Mouse (Mus musculus) adrenal gland, adult 18-20 months (tissue): Measurements from ENCODE around the gene Anxa6. TPM values are rescaled to one million over a fixed set of nuclear protein-coding genes. Genes with fewer than 3 reads are reported as not detected.
A peak's percentile ranks its signal among the peaks of the same experiment; 100 is the strongest.
"Not testable (repeated sequence)": the region's sequence is repeated elsewhere in the genome, so short reads cannot be mapped to it uniquely, and the experiment has no call there.

Experiments
- DNase-seq, 2 experiments: peaks; one replicate each; pipeline ENCODE4 v3.0.0; 2021 to 2022; ENCODE audit warnings: low spot score in 2 of 2
- total RNA-seq, 2 experiments: library from RNA; stranded (reverse); gene quantifications; 1 replicate in 1 of 2; 2 replicates in 1 of 2; pipeline ENCODE4 v1.2.3; 2021

Gene Anxa6
- total RNA-seq, 2 experiments from 2014 or later, result 123 to 197 TPM

DNA sequence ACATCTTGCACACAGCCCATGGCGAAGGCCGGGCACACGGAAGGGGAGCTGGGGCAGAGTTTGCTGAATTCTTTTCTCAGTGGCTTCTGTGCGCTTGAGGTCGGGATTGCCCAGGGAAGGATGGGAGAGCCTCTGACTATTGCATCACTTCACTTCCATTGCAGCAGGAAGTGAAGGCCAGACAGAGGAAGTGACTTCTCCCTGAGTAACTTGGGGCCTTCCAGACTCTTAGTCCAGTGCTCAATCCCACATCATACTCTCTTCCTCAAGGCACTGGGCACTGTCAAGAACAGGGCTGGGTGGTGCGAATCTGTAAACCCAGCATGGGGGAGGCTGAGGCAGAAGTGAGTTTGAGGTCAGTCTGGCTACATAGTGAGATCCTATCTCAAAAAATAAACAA, 68.0 kb downstream of the Anxa6 start:
- DNase-seq, result no peak

DNA sequence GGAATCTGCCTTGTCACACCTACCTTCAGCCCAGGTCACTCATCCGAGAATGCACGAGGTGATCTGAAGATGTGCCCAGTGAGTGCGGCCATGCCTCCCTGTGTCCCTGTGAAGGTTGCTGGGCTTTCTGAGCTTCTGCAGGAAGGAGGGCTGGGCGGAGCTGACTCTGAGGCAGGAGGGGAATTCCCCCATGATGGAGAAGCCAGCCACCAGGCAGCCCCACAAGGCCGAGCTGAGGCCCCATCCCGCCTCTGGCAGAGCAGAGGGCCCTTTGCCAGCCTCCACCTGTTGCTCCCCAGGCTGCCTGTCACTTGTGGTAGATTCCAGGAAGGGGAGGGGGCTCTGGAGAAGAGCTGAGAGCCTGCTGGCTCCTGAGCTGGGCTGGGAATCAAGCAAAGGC, 70.4 kb downstream of the Anxa6 start, which contains the start of gene Tnip1:
Gene Tnip1 (minus strand): TSS at position 108 of the 400 bp plus-strand sequence.
- DNase-seq, result no peak

DNA sequence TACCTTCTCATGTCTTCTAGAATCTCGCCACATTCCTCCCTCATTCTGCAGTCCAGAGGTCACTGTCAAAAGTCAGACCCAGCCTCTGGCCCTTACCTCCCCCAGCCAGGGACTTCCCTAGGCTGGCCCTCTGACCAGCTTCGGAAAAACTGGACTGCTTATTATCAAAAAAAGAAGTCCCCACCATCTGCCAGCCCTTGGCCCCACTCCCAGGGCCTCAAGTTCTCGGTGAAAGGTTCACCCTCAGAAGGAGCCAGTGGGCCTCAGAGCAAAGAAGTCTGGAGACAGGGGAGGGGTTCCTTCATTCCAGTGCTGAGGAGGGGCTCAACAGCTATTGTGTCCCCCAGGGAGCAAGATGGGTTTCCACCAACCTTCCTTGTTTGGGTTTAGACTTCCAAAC, 71.3 kb downstream of the Anxa6 start:
- DNase-seq, result no peak

DNA sequence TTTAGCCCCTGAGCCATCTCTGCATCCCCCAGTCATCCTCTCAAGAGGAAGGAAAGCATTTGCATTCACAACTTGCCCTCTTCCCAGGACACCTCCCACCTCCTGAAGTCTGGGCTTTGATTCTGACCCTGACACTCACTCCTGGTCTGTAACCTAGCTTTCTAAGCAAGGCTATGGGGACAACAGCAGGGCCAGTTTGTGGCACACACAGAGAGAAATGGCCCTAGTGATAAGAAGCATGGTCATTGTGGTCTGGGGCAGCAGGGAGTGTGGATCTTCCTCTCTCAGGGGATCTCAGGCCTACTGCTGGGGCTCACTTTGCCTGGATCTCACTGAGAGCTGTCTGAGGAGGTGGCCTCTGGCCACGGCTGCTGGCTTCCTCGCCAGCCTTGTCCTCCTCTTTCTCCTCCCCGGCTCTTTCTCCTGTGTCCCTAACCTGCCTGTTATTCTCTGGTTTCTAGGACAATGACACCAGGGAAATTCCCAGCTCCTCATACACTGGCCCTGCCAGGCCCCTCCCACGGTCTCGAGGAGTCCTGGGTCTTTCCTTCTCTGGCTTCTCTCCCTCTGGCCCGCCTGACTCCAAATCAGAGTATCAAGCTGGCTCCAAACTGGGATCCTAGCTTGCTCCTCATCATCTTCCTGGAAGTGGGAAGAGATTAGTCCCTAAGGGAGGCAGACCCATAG, 71.9 kb downstream of the Anxa6 start:
- no peak for DNase-seq

DNA sequence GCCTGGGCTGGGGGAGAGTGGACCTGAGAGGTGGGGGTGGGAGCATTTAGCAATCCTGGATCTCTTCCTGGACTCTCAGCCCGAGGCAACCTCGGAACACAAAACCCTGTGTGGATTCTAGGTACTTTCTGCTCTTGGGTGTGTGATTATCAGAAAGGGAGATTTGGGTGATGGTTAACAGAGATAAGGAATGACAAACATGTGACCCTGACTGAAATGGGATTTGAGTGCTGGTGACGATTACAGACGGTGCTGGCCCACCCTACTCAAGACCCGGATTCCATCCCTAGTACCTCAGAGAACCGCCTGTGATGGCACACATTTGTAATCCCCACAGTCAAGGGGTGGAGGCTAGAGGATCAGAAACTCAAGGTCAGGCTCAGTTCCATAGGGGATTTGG, 73.0 kb downstream of the Anxa6 start:
- DNase-seq, result no peak

DNA sequence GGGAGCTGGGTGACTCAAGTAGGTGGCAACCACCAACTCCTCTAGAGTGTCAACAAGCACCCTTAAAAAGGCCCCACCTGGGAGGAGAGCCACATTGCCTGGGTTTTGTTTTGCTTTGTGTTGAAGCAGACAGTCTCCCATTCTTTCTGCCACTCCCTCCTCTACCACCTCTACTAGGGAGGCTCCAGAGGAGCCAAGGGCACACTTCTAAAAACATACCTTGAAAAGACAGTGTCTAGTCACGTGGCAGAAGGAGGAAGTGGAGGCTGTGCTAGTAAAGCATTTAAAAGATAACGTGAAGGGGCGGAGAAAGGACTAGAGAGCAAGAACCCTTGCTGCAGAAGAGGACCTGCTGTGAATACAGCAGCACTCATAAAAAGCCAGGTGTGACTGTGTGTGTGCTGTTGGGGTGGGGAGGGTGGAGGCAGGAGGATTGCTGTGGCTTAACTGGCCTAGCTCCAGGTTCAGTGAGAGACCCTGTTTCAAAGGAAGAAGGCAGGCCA, 74.6 kb downstream of the Anxa6 start:
- DNase-seq, result no peak

DNA sequence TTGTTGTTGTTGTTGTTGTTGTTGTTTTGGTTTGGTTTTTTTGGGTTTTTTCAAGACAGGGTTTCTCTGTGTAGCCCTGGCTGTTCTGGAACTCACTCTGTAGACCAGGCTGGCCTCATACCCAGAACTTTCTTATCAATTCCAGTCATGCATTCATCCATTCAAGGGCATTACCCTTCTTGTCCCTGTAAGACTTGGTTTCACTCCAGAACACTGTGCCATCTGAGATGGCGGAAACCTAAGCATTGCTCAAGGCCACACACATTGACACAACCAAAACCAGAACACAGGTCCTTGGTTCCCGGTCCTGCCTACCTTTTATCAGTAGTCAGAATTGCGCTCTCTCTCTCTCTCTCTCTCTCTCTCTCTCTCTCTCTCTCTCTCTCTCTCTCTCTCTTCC, 75.5 kb downstream of the Anxa6 start:
- not testable (repeated sequence) for DNase-seq

DNA sequence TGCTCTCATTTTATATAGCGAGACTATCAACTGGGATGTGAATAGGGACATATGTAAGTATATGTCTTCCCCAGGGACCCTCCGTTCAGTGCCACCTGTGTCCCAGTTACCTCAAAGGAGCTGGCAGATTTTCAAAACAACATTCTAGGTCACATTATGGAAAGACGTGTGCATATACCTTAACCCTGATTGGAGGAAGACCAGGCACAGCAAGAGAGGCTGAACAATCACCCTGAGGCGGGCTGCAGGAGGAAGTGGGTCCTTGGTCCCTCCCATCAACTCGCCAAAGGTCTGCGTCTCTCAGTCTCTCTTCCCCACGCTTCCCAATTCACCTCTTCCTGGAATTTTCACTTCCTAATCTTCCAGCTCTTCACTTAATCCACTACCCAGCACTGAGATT, 76.3 kb downstream of the Anxa6 start:
- DNase-seq, result no peak

DNA sequence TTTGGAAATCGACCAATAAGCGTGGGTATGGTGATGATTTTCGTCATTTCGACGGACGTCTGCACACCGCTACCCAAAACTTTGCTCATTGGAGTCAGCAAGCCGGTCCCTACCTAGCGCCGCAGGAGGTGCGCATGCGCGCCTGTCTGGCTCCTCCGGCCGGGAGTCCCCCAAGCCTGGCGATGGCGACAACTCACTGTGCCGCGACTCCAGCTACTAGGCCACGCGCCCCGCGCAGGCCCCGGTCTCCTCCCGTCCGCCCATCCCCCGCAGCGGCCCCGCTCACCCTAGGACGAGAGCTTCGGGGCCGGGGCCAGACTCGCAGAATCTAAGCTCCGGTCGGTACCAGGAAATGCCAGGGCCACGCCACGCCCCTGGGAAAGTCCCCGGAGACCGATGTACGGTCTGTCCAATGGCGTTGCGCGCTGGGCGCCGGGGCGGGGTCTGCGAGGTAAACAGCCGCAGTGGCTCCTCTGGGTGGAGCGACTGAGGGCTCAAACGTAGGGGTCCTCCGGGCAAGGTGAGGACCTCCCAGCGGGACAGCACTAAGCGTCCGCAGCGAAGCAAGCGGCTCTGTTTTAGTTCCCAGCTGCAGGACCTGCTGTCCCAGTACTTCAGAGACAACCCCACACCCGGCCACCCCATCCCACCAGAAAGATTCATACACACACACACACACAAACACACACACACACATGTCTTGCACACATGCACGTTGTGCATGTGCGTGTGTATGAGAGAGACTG, 77.3 kb downstream of the Anxa6 start:
- DNase-seq, result peak; percentile 97 to 98

DNA sequence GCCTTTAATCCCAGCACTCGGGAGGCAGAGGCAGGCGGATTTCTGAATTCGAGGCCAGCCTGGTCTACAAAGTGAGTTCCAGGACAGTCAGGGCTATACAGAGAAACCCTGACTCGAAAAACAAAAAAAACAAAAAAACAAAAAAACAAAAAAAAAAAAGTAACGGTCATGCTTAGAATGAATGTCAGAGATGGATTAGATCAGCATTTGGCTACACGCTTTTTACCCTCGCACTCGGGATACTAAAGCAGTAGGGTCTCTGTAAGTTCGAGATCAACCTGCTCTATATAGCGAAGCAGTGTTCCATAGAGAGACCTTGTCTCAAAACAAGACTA, 77.9 kb downstream of the Anxa6 start:
- not testable (repeated sequence) for DNase-seq

DNA sequence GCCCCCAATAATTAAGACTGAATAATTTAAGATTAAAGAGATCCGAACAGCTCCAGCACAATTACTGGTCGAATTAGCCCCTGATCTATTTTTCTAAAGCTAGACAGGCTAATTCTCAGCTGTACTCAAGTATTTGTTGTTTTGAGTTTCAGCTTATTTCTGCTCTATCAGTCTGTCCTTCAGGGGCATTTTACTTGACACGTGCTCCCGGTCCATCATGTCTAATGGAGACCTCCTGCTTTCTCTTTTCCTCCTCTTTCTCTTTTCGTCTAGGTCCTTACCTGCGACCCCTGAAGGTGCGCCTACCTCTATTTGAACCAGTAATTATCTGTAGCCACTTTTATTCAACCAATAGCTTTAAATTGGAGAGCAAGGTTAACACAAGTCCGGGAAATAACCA, 78.5 kb downstream of the Anxa6 start:
- DNase-seq, result no peak

DNA sequence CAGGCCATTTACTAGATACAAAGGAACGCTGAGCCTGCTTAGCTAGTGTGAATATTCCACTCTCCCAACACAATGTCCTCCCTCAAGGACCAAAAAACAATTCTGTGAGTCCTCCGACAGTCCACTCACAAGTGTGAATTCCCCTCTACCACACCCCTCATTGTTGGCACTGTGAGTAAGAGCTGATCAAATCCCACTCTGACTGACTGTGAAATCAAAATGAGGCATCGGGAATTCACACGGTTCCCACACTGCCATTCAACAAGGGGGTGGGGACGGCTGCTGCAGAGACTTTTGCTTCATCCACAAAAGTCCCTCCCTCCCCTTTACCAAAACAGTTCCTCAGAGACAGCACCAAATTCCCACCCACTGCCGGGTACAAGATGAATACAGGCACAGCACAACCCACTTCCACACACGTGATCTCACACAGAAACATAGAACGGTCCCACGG, 79.2 kb downstream of the Anxa6 start:
- no peak for DNase-seq

DNA sequence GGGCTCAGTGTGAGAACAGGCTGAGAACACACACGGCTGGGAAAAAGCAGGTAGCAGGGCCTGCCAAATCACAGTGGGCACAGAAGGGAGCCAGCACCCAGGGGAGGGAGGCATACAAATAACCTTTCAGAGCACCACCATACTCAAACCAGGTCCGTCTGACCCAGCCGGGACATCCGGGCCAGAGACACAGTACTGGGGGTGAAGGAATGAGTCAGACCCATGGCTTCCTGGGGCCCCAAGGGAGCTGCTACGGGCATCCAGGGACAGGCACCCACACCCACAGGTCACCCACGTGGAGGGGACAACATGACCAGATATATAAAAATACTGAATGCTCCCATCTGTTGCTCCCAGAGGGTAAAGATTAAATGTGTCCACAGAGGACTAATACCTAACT, 80.6 kb downstream of the Anxa6 start:
- DNase-seq, result no peak

DNA sequence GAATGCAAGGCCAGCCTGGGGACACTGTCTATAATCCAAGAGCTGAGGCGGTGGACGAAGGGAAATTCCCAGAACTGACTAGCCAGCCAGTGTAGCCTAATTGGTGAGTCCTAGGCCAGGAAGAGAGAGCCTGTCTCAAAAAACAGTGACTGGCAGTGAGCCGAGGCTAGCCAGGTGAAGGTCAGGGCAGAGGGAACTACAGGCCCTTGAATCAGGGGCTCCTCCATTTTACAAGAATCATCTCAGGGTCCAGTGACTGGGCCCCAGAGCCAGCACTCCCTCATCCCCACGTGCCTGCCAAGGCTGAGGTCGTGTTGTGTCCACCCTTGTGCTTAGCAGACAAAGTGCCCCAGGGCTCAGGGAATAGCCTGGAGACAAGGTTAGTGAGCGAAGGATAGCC, 82.6 kb downstream of the Anxa6 start:
- peak in 1 of 2 experiments; percentile 46 for DNase-seq

DNA sequence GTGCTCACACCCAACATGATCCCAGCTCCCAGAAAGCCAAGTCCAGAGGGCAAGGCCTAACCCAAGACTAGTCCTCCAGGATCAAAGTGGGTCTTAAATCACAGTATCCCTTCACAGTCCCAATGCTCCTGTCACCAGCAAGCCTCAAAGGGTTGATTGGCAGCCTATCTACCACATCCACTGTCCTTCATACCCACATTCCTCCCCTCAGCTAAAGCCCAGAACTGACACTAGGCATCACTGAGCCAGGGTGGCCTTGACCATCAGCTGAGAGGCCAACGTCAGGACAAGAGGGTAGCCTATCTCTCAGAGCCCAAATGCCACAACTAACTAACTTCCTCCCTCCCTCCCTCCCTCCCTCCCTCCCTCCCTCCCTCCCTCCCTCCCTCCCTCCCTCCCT, 83.5 kb downstream of the Anxa6 start:
- no peak for DNase-seq

DNA sequence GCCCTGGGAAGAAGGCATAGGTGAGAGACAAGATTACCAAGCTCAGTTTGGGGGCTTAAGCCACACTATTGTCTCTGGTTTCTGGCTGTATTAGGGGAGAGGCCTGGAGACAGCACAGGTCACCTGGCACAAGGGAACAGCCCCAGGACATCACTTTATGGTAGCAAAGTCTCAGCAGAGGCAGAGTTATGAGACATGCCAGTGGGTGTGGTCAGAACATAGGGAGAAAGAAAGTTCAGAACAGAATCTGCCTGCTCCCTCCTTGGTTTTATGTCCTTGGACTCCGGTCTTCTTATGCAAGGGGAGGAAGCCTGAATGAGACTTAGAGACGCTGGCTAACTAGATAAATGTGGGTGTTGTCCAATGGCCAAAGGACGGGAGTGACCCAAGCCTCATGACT, 88.5 kb downstream of the Anxa6 start:
- DNase-seq, result no peak

DNA sequence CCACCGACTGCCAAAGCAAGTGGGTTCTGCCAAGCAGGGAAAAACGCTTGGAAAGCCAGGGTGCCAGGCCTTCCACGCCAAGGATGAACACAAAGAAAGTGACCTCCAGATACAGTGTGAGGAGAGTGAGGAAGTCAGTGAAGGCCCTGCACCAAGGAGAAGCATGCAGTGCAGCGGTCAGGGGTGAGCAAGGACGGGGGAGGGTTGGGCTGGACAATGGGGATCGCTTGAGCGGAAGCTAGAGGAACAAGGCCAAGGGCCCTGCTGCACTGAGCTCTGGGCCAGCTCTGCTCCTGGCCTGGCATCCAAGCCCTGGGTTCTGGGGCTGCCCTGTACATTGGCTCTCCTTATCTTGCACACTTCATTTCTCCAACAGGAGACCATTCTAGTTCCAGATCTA, 93.2 kb downstream of the Anxa6 start:
- no peak for DNase-seq

DNA sequence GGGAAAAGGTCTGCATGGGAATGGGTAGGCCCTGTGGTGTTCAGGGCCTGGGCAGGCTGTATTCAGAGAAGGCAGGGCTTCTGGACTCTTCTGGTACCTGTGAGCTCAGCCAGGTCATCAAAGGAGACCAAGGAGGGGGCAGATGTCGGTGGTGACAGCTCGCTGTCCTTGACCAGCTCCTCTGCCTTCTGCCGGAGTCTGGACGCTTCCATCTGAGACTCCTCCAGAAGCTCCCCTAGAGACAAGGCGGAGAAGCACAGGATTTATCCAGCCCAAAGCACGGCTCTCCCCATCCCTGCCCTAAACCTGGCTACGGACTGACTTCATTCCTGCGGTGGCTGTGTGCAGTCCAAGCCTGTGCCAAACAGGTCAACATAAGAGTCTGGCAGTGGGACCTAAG, 93.7 kb downstream of the Anxa6 start:
- no peak for DNase-seq

DNA sequence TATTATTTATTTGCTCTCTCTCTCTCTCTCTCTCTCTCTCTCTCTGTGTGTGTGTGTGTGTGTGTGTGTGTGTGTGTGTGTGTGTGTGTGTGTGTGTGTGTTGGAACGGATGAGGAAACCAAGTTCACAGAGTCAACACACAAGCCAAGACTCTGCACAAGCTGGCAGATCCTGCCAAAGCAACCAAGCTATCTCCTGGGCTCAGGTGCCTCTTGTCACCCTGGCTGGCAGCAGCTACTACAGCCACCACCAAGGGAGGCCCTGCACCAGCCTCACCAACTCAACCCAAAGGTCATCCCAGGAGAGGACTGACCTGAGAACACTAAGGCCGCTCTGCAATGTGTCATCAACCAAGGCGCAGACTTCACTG, 96.5 kb downstream of the Anxa6 start:
- DNase-seq, result no peak

DNA sequence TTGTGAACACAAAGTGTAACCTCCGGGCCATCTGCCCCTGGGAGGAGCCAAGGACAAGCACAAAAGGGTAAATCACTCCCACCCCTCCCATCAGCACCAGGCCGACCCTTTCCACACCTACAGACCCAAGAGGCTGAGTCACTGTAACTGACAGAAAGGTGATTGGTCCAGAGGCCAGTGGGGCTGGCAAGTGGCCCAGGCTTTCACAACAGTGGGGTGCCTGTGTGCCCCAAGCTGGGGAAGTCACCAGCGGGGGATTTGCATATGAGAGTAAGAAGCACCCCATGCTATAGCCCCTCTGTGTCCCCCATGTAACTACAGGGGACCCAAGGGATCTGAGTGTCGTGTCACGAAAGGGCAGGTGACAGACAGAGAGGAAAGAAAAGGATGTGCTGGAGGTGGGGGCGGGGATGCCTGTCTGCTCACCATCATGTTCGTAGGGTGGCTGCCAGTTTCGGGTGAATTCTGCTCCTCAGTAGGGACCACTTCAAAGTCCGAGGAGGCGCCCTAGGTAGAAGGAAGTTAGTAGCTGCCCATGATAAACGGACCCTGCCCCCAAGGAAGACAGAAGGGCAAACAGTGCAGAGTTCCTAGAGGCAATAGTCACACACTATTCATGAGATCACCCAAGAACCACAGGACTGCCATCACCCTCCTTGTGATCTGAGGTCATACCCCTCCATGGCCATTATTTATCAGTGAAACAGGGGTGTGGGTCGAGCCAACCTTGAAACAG, 97.0 kb downstream of the Anxa6 start:
- peak; percentile 62 for DNase-seq

DNA sequence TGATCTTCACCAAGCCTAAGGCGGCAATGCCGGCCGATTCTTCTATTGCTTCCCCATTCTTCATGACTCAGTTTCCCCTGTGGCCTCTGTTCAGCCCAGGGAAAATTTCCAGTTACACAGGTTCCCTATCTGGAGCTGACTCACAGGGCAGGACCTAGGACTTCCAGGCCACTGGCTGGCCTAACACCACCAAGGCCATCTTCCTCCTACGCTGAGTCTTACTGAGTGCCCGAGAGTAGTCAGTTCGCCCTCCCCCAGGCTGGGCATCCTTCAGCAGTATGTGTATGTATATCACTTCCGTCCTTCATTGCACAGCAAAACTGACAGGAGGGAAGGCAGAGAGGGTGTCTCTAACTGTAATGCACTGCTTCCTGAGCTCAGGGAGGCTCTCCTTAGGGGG, 99.0 kb downstream of the Anxa6 start:
- DNase-seq, result no peak

DNA sequence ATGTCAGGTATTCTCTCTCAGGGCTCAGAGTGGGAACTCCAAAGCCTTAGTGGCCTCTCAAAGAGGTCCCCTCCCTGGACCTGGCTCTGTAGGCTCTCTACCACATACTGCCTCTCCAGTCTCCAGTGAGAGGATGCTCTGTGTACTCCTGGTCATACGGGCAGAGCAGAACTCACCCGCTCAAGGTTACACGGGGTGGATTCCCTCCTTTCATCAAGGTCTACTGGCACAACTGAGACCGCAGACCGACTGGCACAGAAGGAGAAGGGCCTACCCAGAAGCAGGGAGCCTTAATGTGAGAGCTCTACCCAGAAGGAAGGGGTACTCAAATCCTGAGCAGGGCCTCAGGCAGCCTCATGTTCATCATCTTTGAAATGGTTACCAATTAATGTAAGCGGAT, 100.7 kb downstream of the Anxa6 start:
- no peak for DNase-seq
